Mouse (Mus musculus) neural tube, embryonic 11.5 days (tissue): ENCODE measurements around the gene Gm49387. TPM values are rescaled to one million over a fixed set of nuclear protein-coding genes. Genes with fewer than 3 reads are reported as not detected.
A peak's percentile ranks its signal among the peaks of the same experiment; 100 is the strongest.

ENCODE experiments used
- ATAC-seq: fragments of 200-750 bp; cut with Nextera tagmentation; 2 replicates; pipeline ENCODE4 v1.8.0; 2017; ENCODE audit warnings: moderate number of reproducible peaks, mild to moderate bottlenecking, moderate TSS enrichment, moderate library complexity; ENCODE audit not compliant: insufficient read depth, low FRiP score, low TSS enrichment
- DNase-seq: peaks from one replicate; pipeline ENCODE4 v3.0.0-alpha.2; 2015; ENCODE audit warnings: low spot score
- H3K27ac ChIP-seq: fragments of 300-500 bp; sonication (generic); 2 replicates; pipeline ENCODE4 v1.5.1; 2014; ENCODE audit warnings: low read depth, mild to moderate bottlenecking, low read length
- H3K27me3 ChIP-seq: fragments of 300-500 bp; sonication (generic); 2 replicates; pipeline ENCODE4 v1.6.1; 2014; ENCODE audit warnings: mild to moderate bottlenecking, low read length, mixed read lengths; ENCODE audit not compliant: control insufficient read depth, insufficient read depth
- H3K36me3 ChIP-seq: fragments of 300-500 bp; sonication (generic); 2 replicates; pipeline ENCODE4 v1.6.1; 2014; ENCODE audit warnings: mild to moderate bottlenecking, low read length, moderate library complexity, mixed read lengths; ENCODE audit not compliant: control insufficient read depth, insufficient read depth
- H3K4me1 ChIP-seq: fragments of 300-500 bp; sonication (generic); 2 replicates; pipeline ENCODE4 v1.6.1; 2014; ENCODE audit warnings: low read length, mixed read lengths; ENCODE audit not compliant: control insufficient read depth, insufficient read depth
- H3K4me2 ChIP-seq: fragments of 300-500 bp; sonication (generic); 2 replicates; pipeline ENCODE4 v1.6.1; 2014; ENCODE audit warnings: low read depth, mild to moderate bottlenecking, moderate library complexity
- H3K4me3 ChIP-seq: fragments of 300-500 bp; sonication (generic); 2 replicates; pipeline ENCODE4 v1.5.1; 2014; ENCODE audit warnings: low read depth, low read length
- H3K9ac ChIP-seq: fragments of 300-500 bp; sonication (generic); 2 replicates; pipeline ENCODE4 v1.6.1; 2014; ENCODE audit warnings: mild to moderate bottlenecking, low read length
- H3K9me3 ChIP-seq: fragments of 300-500 bp; sonication (generic); 2 replicates; pipeline ENCODE4 v1.6.1; 2016; ENCODE audit warnings: low read length; ENCODE audit not compliant: control insufficient read depth
- WGBS: fragments of 180-500 bp; shearing (Covaris S2); extraction: QIAGEN DNeasy Blood & Tissue Kit; methylation state at CpG from one replicate; pipeline ENCODE4 v1.1.7; 2014; 5-methylcytosine and 5-hydroxymethylcytosine counted together
- polyA plus RNA-seq: library from polyadenylated mRNA; unstranded; fragments of >200 nt; fragmentation: Nextera tagmentation; extraction: Ambion mirVana; gene quantifications from 2 replicates; pipeline ENCODE4 v1.2.1, GENCODE M21; 2014

Gene Gm49387
- polyA plus RNA-seq, 1 experiment from 2014 or later, result not detected

GRCm38 (mm10) chr14:31647991-31648390 lies 7.3 kb upstream of the Gm49387 start:
- Histone ChIP-seq H3K27ac (no peak overlapping the region), H3K9ac (no peak overlapping the region), H3K4me1 (no peaks in the 10 kb centered on the region), H3K4me2 (no peak overlapping the region), H3K36me3 (no peaks in the 10 kb centered on the region), H3K27me3 (no peaks in the 10 kb centered on the region), H3K9me3 (no peaks in the 10 kb centered on the region), H3K4me3 (no peak overlapping the region)
- 91% methylated on average over 10 of the region's 10 CpGs for WGBS
- DNase-seq (no peak), ATAC-seq (no peak)

- Histone ChIP-seq H3K27ac (no peak overlapping the region), H3K9me3 (no peaks in the 10 kb centered on the region), H3K27me3 (no peaks in the 10 kb centered on the region), H3K4me2 (no peak overlapping the region), H3K4me3 (no peak overlapping the region), H3K36me3 (no peaks in the 10 kb centered on the region), H3K4me1 (no peaks in the 10 kb centered on the region), H3K9ac (no peak overlapping the region)
- WGBS, result 92% methylated on average over 7 of the region's 7 CpGs
- ATAC-seq (no peak), DNase-seq (no peak)
Observed at GRCm38 (mm10) chr14:31645920-31646319, 5.2 kb upstream of the Gm49387 start.

GRCm38 (mm10) chr14:31644931-31645547 lies 4.4 kb upstream of the Gm49387 start:
- Histone ChIP-seq H3K27me3 (no peaks in the 10 kb centered on the region), H3K9ac (no peak overlapping the region), H3K36me3 (no peaks in the 10 kb centered on the region), H3K4me2 (no peak overlapping the region), H3K9me3 (no peaks in the 10 kb centered on the region), H3K4me3 (no peak overlapping the region), H3K4me1 (peaks cover 3% of the 10 kb centered on the region; the same call in 1 of the 2 replicates), H3K27ac (no peak overlapping the region)
- ATAC-seq, result no peak
- 69% methylated on average over 3 of the region's 3 CpGs for WGBS
- DNase-seq, result no peak

GRCm38 (mm10) chr14:31644183-31644830 lies 3.6 kb upstream of the Gm49387 start:
- Histone ChIP-seq H3K4me2 (no peak overlapping the region), H3K27ac (no peak overlapping the region), H3K4me3 (no peak overlapping the region), H3K36me3 (no peaks in the 10 kb centered on the region), H3K4me1 (peaks cover 3% of the 10 kb centered on the region; the same call in 1 of the 2 replicates), H3K27me3 (no peaks in the 10 kb centered on the region), H3K9me3 (no peaks in the 10 kb centered on the region), H3K9ac (no peak overlapping the region)
- no peak for ATAC-seq
- no peak for DNase-seq
- WGBS, result 95% methylated on average over 5 of the region's 5 CpGs

- no peaks in the 10 kb centered on the region for H3K27me3 ChIP-seq
- H3K36me3 ChIP-seq, result no peaks in the 10 kb centered on the region
- no peak overlapping the region for H3K27ac ChIP-seq
- peaks cover 3% of the 10 kb centered on the region; the same call in 1 of the 2 replicates for H3K4me1 ChIP-seq
- H3K4me3 ChIP-seq, result peak overlapping the region; percentile 59
- H3K9me3 ChIP-seq, result no peaks in the 10 kb centered on the region
- 73% methylated on average over 9 of the region's 9 CpGs for WGBS
- DNase-seq, result no peak
- H3K4me2 ChIP-seq, result peak overlapping the region; percentile 89
- ATAC-seq, result no peak
- peak overlapping the region; percentile 58 for H3K9ac ChIP-seq
Observed at GRCm38 (mm10) chr14:31641506-31642155, 953 bp upstream of the Gm49387 start.

GRCm38 (mm10) chr14:31640890-31641505 lies 320 bp upstream of the Gm49387 start, which contains the start of the genes Btd and Hacl1:
Gene Btd (plus strand): TSS chr14:31641028.
Gene Hacl1 (minus strand): TSS chr14:31641286.
- 0 out of 2 replicates have a peak within 1 kb of the TSS, but pooled peaks have one; percentile 15 for H3K27ac ChIP-seq
- H3K4me2 ChIP-seq, result peak within 1 kb of the TSS; percentile 89
- H3K9ac ChIP-seq, result peak within 1 kb of the TSS; percentile 58
- no peaks in the 10 kb centered on the region for H3K9me3 ChIP-seq
- no peaks in the 10 kb centered on the region for H3K36me3 ChIP-seq
- DNase-seq (peak; percentile 91), ATAC-seq (peak; percentile 93)
- under 1% methylated on average over 30 of the region's 30 CpGs for WGBS
- no peaks in the 10 kb centered on the region for H3K27me3 ChIP-seq
- H3K4me1 ChIP-seq, result peaks cover 3% of the 10 kb centered on the region; the same call in 1 of the 2 replicates
- H3K4me3 ChIP-seq, result peak within 1 kb of the TSS; percentile 59

GRCm38 (mm10) chr14:31630677-31631076 lies 10.0 kb downstream of the Gm49387 start:
- H3K4me2 ChIP-seq, result no peak overlapping the region
- H3K27ac ChIP-seq, result no peak overlapping the region
- ATAC-seq, result no peak
- no peaks in the 10 kb centered on the region for H3K36me3 ChIP-seq
- DNase-seq, result no peak
- 57% methylated on average over 7 of the region's 7 CpGs for WGBS
- no peaks in the 10 kb centered on the region for H3K4me1 ChIP-seq
- no peaks in the 10 kb centered on the region for H3K27me3 ChIP-seq
- H3K4me3 ChIP-seq, result no peak overlapping the region
- H3K9me3 ChIP-seq, result no peaks in the 10 kb centered on the region
- H3K9ac ChIP-seq, result no peak overlapping the region

- no peak overlapping the region for H3K27ac ChIP-seq
- no peak overlapping the region for H3K9ac ChIP-seq
- H3K4me2 ChIP-seq, result no peak overlapping the region
- no peaks in the 10 kb centered on the region for H3K27me3 ChIP-seq
- 90% methylated on average over 12 of the region's 12 CpGs for WGBS
- no peaks in the 10 kb centered on the region for H3K36me3 ChIP-seq
- no peaks in the 10 kb centered on the region for H3K9me3 ChIP-seq
- DNase-seq (no peak), ATAC-seq (no peak)
- no peaks in the 10 kb centered on the region for H3K4me1 ChIP-seq
- no peak overlapping the region for H3K4me3 ChIP-seq
Observed at GRCm38 (mm10) chr14:31622748-31623147, 17.9 kb downstream of the Gm49387 start.
